ENCODE assay signal across 8 mouse cellular contexts in the genomic region with DNA sequence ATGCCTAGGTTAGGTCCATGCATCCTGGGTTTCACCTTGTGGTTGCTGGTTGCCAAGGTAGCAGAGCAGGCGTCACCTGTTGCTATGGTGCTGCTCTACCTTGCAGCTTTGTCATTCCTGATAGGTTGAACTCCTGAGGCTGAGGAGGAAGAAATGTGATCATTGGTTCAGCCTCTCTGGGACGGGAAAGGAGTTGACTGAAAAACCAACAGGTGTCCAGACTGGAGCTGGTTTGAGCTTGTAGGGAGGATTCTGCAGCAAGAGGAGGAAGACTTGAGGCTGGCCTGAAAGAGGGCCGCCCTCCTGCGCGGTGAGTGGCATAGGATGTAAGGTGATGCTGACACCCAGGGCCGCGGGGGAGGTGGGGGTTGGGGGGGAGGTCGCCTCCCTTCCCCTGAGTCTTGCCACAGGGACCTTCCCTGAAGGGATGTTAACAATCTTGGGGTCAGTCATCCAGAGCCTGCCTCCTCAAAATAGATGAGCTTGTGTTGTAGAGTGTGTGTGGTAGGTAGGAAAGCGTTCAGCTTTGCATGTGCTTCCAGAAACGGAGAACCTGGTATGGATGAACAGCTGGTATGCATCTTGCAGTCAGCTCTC. TPM values are rescaled to one million over a fixed set of nuclear protein-coding genes. Genes with fewer than 3 reads are reported as not detected.
DNase-seq lines count a peak whose midpoint lies in the region; ATAC-seq and TF ChIP-seq lines count a peak whose summit lies in the region.

No protein-coding gene starts in this region.

- no peaks in the 10 kb centered on the region for H3K27me3 ChIP-seq in Patski
- H3K27me3 ChIP-seq in hindbrain, embryonic 16.5 days (replicated peaks; ENCODE audit: control insufficient read depth, insufficient read depth, low read length) = no peaks in the 10 kb centered on the region

- intact Hi-C loops in left cerebral cortex, postnatal 10 days (cut with DNase I) = no loop called here
- intact Hi-C loops in heart, postnatal 36 days (cut with DNase I) = no loop called here

- H3K9me3 ChIP-seq in hindbrain, embryonic 16.5 days (ENCODE audit: control insufficient read depth, low read length) = no peaks in the 10 kb centered on the region

- in situ Hi-C loops in Patski (cut with MboI; ENCODE audit: low pct_unique_long_range_greater_than_20kb) = no loop called here

- POLR2A ChIA-PET in Patski (lab: Charles Lee) = no interaction called here

- no peak overlapping the region for H3K9ac ChIP-seq in hindbrain, embryonic 16.5 days (ENCODE audit: low read depth, low read length)

- DNase-seq in Patski (ENCODE audit: low read depth, low spot score) = no peak
- DNase-seq in embryo, embryonic 9.5 days (ENCODE audit: extremely low spot score) = peak; percentile 34
- DNase-seq in left cerebral cortex, postnatal 10 days (ENCODE audit: extremely low spot score in 1 of 2, low spot score in 2 of 2) = peak; percentile 45 to 64
- DNase-seq in ovary, postnatal 14 days (ENCODE audit: low spot score) = peak; percentile 11
- DNase-seq in heart, postnatal 36 days = no peak
- DNase-seq in adrenal gland, adult 8-10 months = no peak
- DNase-seq in urinary bladder, adult 2 months (ENCODE audit: low spot score) = no peak

- ATAC-seq in Patski = peak; percentile 21
- peak; percentile 90 for ATAC-seq in hindbrain, embryonic 16.5 days

- peak overlapping the region; percentile 16; the same call in 1 of the 2 replicates for H3K4me3 ChIP-seq in hindbrain, embryonic 16.5 days (ENCODE audit: low read length)

- TF ChIP-seq CTCF in Patski (IDR thresholded peaks at IDR 0.05) = no peak

- no peaks in the 10 kb centered on the region for H3K4me1 ChIP-seq in hindbrain, embryonic 16.5 days (ENCODE audit: control insufficient read depth, insufficient read depth, low read depth, low read length)

- H3K36me3 ChIP-seq in hindbrain, embryonic 16.5 days (ENCODE audit: control insufficient read depth, insufficient read depth, low read length) = no peaks in the 10 kb centered on the region

- 9% methylated on average over 10 of the region's 10 CpGs for WGBS in hindbrain, embryonic 16.5 days

- H3K27ac ChIP-seq in hindbrain, embryonic 16.5 days (ENCODE audit: low read depth, low read length) = no peak overlapping the region

- CTCF ChIA-PET in Patski (lab: Charles Lee) = no interaction called here

- peak overlapping the region; percentile 37 for H3K4me2 ChIP-seq in hindbrain, embryonic 16.5 days (ENCODE audit: low read length)

RNA-seq across cellular contexts. Expression of a gene that starts 0.8 kb away (rescaled TPM):
- not detected for polyA plus RNA-seq in Patski (2021)
- polyA plus RNA-seq in hindbrain, embryonic 16.5 days (2015; fragmentation: Nextera tagmentation; extraction: Ambion mirVana) = 0.09 and 0.10 TPM in 2 replicates
- 1 to 10 TPM; 3.3 to 4.4 TPM for total RNA-seq in left cerebral cortex, postnatal 10 days (2021)
- total RNA-seq in heart, postnatal 36 days (2021) = under 1 TPM; 0.08 to 0.35 TPM
- total RNA-seq in adrenal gland, adult 8-10 months (2022) = under 1 TPM; 0.03 to 0.28 (median 0.06) TPM
- polyA plus RNA-seq in urinary bladder, adult 2 months (2012; rRNA removed) = 0.04 TPM in 2 replicates

Comparison
In these comparisons a context has a peak if more than half of its experiments do, and no peak if none do; other contexts are left out.
1. DNase-seq: peak in embryo, embryonic 9.5 days (single experiment), left cerebral cortex, postnatal 10 days (2 of 2) and ovary, postnatal 14 days (single experiment); none in Patski (single experiment), heart, postnatal 36 days (0 of 2), adrenal gland, adult 8-10 months (single experiment) and urinary bladder, adult 2 months (single experiment).